Mouse (Mus musculus): ENCODE results near the gene Gm20388.

DNA sequence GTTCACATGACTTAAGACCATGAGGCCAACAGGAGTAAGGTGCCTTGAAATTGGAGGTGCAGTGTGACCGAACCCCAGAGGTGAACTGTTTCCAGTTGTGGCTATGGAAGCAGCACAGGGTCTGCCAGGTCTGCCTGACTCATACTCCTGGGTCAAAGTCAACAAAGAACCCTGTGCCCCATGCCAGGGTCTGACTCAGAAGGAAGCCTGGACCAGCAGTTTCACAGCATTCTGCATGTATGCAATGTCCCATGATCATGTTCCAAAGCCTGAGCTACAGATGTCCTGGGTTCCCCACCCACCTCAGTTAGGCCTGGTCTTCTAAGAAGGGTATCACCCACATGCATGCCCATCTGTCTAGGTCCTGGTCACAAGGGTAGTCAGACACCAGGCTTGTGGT, 1978.7 kb downstream of the Gm20388 start:
- TF ChIP-seq CTCF (IDR thresholded peaks at IDR 0.05; ENCODE audit: control insufficient read depth, insufficient read depth, low read length) = no peak
- no peak for TF ChIP-seq POLR2A (IDR thresholded peaks at IDR 0.05; ENCODE audit: borderline replicate concordance, control insufficient read depth, low read depth, low read length)

Data from bone marrow, adult 2 months (tissue).